Mouse (Mus musculus): Measurements from ENCODE around the gene Gm28374.

The Gm28374 gene

DNA sequence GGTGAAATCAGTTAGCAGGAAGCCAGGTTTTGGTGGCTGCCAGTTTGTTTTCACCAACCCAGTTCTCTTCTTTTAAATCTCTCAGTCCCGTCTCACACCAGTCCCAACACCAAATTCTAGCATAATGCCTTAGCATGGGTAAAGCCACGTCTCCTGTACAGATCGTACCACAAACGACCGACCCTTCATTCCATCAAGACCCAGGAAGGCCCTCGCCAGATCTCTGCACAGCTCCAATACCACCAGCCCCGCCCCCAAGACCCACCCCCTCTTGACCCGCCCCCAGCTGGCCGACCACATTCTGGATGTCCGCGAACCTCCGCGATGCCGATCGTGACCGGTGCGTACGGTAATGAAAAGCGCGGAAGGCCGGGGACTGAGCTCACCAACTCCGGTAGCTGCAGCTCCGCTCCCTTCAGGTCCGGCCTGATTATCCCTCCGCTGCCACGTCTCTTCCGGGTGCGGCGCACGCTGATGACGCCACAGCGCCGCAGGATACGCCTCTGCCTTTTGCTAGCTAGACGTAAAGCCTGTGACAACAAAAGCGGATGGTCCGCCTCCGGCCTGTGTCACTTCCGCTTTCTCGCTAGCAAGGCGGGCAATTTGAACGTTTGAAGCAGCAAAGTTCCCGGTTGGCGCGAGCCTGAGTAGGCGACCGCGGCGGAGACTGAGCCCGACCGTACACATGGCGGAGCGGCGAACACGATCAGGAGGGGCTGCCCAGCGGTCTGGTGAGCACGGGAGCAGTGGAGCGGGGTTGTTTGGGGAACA lies 2.6 kb upstream of the Gm28374 start, which contains the start of the genes Zfpl1 and Cdca5:
Zfpl1 (minus strand) TSS at position 479 of the 771 bp plus-strand sequence.
Cdca5 (plus strand) TSS at position 506 of the 771 bp plus-strand sequence.
- DNase-seq, result peak; percentile 95

DNA sequence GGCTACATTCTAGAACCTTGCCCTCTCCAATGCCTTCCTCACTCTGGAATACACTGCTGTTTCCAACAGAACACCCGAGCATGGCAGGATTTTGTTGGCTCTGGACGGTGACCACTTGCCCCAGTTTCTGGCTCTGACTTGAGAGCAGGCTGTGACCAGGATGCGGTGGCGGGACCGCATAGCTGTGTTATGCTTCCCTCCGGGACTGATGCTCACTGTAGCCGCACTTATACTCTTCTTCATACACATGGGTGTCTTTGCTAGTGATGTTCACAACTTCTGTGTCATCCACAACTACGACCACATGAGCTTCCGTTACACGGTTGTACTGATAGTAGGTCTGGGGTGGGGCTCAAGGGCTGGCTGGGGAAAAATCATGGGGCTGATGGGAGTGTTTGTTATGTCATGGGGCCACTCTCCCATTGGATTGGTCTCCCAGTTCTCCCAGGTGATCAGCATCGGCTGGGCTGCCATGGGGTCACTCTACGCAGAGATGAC lies 2.0 kb downstream of the Gm28374 start, which contains the start of gene Tmem262:
Tmem262 (plus strand) TSS at position 51 of the 498 bp plus-strand sequence.
- DNase-seq, result no peak

DNA sequence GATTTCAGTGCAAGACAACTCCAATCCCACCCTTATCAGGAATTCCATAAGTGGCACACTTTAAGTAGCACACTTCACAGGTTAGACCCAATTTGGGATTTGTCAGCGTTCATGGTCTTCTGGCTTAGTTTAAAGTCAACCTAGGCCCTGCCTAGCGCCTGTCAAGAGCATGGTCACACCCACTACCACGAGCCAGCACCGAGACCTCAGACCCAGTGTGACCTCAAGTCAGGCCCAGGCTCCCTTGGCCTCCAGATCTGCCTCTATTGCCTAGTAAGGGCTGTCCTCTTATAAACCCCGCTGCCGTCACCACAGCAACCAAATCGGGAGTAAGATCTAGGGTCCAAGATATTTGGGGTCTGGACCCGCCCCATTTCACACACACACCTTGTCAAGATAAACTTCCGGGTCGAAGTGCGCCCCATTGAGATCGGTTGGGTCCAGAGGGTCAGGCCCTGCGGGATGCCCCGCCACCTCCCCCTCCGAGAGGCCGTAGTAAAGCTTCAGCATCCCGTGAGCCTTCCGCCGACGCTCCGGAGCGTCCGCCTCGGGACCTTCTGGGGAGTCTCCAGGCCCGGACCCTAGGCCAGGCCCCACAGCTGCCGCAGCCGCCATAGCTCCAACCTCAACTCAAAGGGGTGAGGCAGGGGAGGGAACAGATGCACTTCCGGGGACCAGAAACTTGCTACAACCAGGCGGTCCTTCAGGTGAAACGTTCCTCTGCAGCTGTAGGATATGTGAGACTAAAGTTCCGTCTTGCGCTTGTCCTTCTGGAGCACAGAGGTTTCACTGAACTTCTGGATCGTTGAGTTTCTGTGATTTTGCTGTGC lies 5.3 kb downstream of the Gm28374 start, which contains the start of gene Vps51:
Vps51 (minus strand) TSS at position 668 of the 830 bp plus-strand sequence.
- DNase-seq, result peak; percentile 87

DNA sequence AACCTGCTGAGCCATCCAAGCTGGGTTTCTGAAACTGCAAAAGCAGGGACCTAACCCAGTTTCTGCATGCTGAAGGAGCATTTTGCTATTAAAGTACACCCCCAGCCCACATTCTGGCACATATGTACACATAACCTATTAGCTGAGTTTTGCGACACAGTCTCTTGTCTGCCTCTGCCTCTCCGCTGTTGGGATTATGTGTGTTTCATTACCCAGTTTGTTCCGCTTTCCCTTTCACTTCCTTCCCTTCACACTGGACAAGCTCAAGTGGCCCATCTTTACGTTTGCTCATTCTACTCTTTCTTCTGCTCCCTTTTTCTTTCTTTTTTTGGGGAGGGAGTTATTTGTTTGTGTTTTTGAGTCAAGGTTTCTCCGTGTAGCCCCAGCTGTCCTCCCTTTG lies 8.2 kb downstream of the Gm28374 start:
- no peak for DNase-seq

DNA sequence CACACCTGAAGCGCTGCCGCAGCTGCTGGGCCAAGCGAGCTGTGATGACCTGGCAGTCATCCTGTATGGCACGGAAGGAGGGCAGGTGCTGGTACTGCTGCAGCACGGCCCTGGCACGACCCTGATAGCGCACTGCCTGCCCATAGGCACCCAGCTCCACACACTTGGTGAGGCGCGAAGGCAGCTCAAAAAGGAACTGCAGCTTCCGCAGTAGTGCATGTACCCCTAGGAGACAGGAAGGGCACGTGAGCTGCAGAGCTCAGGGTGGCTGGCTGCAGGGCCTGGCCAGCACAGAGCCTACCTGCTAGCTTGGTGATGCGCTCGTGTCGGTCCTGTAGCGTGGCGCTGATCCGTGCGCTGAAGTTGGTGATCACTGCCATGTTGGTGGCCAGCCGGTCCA lies 10.8 kb downstream of the Gm28374 start:
- no peak for DNase-seq

DNA sequence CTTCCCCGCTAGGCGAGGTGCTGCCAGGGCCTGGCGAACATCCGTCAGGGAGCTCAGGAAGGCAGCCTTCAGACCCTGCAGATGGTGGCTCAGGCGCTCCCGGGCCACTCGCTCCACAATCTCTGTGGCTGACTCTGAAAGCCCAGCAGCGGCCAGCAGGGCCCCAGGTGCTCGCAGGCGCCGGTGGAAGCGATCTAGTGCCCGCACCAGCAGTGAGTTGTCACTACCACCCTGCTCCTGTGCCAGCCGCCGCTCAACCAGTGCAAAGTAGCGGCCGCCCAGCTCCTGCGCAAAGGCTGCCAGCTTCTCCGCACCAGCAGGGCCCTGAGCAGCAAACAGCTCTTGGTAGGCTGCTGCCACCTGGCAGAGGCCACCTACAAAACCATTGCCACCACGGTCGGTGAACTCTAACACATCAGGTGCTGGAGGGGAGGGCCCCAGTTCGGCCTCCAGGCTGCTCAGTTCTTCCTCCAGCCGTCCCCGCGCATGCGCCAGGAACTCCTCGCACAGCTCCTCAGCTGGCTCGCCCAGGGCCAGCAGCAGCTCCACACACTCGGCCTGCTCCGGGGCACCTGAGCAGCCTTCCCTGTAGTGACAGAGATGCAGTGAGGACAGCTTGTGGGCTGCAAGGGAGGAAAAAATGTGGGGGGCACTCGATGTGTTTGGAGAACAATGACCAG lies 11.3 kb downstream of the Gm28374 start:
- DNase-seq, result no peak

DNA sequence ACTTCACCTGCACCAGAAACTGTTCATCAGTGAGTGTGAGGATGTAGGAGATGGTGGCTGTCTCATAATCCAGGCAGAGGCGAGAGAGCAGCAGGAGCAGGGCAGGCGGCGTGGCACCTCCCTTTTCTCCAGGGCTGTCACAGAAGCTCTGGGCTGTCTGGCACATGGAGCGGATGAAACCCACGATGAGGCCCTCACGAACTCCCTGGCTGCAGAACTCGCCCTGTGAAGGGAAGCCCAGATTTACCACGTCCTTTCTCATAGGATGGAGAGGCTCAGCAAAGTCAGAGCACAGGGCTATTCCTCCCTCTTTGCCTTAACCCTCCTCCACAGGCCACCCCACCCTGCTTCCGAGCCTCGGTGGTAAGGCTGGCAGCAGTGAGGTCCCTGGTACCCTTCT lies 12.2 kb downstream of the Gm28374 start:
- DNase-seq, result no peak

DNA sequence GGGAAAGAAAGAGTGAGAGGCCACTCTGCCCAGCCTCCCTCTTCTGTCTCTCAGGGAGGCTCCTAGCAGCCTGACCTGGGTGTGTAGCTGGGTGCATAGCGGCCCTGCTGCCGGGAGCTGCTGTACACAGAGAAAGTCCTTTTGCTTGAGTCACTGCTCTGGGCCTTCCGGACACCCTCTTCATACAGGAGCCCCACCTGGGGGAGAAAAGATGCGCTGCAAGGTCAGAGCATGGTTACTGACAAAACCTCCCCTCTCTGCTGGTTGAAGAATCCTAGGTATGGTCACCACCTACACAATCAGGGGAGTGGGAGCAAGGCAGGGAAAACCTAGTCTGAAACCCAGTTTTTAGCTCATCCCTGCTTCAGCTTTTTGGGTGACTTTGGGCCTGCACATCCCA lies 13.1 kb downstream of the Gm28374 start:
- no peak for DNase-seq

DNA sequence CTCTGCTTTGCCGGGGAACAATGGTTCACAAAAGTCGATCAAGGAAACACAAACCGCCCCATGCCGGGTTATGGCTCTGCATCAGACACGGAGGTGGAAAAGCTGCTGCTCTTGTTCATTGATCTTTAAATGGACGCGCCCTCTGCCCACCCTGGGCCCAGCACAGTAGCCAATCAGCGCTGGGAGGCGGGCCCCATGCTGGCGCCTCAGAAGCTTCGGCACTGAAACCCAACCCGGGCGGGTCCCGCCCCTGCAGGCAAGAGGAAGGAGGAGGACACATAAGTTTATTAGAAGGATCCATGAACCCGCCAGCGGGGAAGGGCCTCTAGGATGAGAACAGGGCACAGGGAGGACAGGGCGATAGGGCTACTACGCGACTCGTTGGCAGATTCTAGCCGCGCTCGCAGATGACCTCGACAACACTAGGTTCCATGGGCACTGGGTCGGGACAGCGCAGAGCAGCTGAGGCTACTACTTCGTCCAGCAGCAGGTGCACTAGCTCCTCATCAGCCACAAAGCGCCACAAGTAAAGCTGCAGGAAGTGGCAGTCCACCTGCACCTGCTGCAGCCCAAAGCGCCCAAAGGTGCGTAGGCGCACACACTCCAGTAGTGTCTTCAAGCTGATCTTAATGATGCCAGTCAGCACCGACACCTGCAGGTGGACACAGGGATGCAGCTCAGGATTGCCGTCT lies 14.2 kb downstream of the Gm28374 start, which contains the start of gene Tm7sf2:
Tm7sf2 (minus strand) TSS at position 650 of the 692 bp plus-strand sequence.
- DNase-seq, result peak; percentile 90

DNA sequence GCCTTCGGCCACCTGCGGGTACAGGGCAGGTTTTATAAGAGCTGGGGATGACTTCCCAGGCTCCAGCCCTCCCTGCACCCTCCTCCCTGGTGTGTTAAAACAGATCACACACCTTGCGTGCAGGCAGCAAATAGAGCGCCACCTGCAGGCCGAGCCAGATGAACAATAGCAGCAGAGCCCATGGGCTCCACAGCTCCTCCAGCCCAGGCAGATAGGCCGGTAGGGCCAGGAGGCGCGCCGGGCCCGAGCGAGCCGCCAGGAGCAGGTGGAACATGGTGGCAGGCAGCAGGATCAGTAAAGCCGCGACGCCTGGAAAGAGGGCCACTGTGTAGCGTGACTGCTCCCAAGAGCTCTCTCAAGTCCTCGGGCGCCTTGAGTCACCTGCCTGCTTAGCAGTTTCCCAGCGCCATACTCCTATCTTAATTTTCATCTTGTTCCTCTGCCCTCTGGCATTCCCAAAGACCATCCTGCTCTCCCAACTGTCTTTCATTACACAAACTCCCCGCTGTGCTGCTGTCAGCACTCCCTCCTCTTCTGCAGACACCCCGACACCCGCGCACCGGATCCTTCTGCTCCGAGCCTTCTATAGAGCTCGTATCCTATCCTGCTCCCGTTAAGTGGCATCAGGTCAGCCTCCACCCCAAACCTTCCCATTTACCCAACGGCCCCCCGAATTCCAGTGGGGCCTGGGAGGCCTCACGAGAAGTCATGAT lies 14.9 kb downstream of the Gm28374 start:
- DNase-seq, result peak; percentile 84

DNA sequence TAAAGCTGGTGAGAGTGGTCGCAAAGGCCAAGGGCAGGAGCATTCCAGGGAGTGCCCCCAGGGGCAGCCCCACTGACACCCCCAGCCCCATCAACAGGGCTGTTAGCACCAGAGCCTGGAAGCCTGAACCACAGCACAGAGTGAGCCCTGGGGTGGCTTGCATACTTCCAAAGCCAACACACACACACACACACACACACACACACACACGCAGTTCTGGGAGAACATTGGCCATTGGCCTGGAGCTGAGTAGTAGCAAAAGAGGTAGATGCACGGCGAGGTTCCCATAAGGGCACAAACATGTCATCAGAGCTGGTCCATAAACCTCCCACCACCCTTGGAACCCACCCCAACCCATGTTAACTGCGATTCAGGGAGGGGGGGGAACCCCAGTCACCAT lies 15.5 kb downstream of the Gm28374 start:
- DNase-seq, result no peak

DNA sequence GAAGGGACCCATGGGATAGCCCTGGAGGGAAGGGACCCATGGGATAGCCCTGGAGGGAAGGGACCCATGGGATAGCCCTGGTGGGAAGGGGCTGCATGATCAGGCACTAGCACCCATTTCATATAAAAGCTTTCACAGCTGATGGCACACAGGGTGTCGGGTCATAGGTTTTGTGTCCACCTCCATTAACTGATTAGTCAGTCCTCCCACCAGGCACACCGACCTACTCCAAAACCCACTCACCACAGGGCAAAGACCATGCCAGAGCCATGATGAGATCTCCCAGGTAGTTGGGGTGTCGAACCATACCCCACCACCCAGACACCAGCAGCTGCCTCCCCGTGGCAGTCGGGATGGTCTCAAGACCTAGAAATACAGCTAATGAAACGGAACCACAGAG lies 19.0 kb downstream of the Gm28374 start:
- no peak for DNase-seq

DNA sequence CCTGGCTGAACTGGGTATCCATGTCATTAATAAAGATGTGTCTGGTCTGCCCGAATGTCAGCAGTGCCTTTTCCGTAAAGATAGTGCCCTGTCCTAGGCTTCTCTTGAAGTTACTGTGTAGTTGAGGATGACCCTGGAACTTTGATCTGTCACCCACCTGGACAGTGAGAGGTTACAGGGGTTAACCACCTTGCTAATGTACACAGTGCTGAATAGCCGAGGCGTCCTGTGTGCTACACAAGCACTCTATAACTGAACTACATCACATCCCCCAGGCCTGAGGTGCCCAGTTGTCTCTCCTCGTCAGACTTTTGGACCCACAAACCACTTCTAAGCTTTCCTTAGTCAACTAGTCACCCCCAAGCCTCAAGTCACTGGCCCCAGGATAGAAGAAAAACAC lies 19.6 kb downstream of the Gm28374 start:
- DNase-seq, result no peak

DNA sequence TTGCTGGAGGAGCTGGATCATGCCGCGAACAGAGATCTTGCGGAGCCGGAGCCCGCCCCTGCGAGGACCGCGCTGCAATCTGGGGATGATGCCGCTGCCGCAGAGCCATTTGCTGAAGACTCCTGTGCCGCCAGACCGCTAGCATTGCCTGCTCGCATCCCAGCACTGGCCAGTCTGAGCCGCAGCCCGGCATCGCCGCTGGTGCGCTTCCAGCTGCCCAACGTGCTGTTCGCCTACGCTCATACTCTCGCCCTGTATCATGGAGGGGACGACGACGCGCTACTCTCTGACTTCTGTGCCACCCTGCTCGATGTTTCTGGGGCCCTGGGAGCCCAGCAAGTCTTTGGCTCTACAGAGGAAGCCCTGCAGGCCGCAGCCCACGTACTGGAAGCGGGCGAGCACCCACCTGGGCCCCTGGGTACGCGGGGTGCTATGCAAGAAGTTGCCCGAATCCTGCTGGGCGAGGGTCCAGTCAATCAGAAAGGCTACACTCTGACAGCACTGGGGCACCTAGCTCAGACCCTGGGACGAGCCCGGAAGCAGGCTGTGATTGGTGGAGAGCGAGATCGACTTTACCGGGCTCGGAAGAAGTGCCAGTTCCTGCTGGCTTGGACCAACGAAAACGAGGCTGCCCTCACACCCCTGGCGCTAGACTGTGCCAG lies 20.3 kb downstream of the Gm28374 start:
- peak; percentile 33 for DNase-seq

DNA sequence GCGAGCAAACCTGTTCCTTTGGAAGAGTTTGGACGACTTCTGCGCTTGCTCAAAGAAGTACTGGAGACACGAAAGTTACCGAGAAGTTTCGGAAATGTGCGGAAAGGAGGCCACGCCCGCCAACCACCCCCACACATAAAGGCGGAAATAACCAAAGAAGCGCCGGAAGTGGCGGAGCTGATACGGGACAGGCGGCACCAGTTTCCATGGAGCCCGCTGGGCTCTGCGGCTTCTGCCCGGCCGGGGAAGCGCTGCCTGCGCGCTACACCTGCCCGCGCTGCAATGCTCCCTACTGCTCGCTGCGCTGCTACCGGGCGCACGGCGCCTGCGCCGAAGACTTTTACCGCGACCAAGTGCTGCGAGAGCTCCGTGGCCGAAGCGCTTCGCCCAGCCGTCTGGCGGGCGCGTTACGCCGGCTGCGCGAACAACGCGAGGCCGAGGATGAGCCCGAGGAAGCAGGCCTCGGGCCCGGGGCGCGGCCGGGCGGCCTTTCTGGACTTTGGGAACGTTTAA lies 21.0 kb downstream of the Gm28374 start, which contains the start of gene Znhit2:
Znhit2 (plus strand) TSS at position 172 of the 513 bp plus-strand sequence.
- peak; percentile 95 for DNase-seq

DNA sequence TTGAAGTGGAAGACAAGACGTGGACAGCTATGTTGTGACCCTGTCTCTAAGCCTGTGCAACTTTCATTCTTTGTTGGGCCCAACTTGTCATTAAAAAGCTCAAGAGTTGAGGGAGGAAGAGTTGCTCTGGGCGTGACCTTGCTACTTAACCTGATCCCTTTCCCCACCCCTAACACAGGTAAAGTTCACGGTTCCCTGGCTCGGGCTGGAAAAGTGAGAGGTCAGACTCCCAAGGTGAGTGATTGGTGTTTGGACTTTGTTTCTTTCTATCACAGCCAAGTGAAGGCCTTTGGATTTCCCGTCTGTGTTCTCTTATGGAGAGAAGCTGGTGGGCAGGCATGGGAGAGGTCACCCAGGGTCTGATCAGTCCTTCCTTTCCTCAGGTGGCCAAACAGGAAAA lies 23.1 kb downstream of the Gm28374 start:
- no peak for DNase-seq

DNA sequence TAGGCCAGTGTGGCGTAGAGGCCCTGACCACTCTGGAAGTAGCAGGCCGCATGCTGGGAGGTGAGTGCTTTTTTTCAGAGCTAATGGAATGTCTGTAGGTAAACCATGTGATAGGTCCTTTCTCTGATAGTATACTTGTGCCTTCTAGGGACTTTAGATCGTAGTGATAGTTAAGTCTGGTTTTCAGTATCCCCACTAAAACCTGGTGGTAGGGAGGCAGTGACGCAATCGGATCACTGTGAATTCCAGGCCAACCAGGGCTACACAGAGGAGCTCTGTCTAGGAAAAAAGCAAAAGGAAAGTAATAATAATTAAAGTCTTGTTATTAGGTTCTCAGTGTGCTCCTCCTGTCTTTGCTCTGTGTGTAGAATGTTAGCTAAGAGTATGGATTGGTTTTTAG lies 23.5 kb downstream of the Gm28374 start:
- no peak for DNase-seq

DNA sequence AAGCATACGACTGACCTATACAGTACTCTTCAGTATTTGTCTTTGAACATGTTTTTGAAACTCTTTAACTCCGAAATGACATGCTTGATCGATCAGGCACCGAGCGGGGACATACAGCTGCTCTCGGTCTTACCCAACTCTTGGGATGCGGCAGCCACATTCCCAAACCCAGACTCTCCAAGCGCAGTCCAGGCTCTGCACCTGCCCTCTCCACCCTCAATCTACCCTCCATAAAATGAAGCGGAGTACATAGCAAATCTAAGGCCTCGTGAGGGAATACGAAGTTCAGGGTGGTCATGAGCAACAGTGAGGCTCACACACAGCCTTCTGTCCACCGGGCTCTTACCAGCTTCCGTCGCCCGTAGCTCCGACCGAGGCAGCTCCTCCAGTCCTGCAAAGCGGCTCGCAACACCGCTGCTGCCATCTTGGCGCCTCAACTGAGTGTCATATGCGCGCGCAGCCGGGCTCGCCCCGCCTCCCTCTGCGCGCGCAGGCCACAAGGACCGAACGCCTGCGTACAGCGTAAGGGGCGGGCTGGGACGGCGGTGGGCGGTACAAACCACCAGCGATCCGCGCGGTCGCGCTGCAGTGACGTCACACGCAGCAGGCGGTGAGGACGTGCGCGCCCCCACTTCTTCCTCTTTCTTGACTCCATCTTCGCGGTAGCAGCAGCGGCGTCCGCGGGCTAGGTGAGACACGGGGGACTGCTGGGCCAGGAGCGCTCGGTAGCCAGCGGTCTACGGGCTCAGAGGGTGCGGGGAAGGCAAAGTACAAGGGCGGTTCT lies 24.6 kb downstream of the Gm28374 start, which contains the start of the genes Mrpl49 and Fau:
Mrpl49 (minus strand) TSS at position 473 of the 784 bp plus-strand sequence.
Fau (plus strand) TSS at position 532 of the 784 bp plus-strand sequence.
- DNase-seq, result peak; percentile 99

DNA sequence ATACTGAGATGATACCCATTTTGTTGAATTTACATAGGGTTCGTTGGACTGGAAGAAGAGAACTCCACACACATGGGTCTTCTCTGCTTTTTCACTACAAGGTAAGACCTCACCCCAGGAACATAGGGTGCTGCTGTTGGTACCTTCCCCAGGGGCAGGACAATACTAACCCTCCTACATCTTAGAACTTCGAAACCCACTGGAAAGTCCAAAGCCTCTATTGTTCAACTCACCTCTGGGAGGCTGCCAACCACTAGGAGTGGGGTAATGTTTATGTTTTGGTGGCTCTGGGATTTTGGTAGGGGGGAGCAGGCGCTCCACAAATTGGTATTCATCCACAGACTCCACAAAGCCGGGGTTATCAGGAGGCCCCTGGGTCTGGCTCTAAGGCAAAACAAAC lies 25.4 kb downstream of the Gm28374 start:
- DNase-seq, result no peak

DNA sequence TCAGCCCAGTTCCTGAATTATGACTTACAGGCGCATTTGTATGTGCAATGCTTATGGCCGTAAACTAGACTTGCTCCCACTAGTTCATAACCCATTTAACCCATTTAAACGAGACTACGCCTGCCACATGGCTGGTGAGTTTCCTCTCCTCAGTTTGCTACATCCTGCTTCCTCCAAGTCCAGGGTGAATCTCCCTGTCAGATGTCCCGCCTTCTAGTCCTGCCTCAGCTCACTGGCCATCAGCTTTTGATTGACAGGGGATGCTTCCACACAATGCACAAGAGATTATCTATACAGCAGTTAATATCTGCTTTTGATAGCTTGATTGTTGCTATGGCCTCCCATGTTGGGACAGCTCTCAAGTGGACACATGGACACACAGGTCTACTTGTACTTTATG lies 27.8 kb downstream of the Gm28374 start:
- no peak for DNase-seq
